Mouse (Mus musculus): Measurements from ENCODE around the gene H2al1b.
"Not testable (repeated sequence)": the region's sequence is repeated elsewhere in the genome, so short reads cannot be mapped to it uniquely, and the experiment has no call there.

DNA sequence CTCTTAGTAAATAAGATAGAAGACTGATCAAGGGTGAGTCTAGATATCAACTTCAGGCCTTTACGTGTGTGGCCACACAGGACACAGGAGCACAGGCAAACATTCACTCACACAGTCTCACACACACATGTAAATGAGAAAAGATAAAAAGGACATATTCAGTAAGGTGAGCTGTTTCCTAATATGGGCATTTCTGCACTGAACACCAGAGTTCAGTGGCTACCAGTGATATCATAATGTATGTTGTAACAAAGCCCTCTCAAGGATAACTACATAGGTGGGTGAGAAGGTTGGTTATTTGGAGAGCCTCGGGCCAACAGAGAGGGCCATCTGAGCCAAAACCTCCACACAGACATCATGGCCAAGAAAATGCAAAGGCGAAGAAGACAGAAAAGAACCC lies 9.4 kb downstream of the H2al1b start, which contains the start of gene H2al1e:
- not testable (repeated sequence) for TF ChIP-seq GATA1 (IDR thresholded peaks at IDR 0.05; ENCODE audit: borderline replicate concordance, low read length); FLI1 (IDR thresholded peaks at IDR 0.05; ENCODE audit: low read length)
